Mouse (Mus musculus): ENCODE results near the gene Cdk6.
"Not testable (repeated sequence)": the region's sequence is repeated elsewhere in the genome, so short reads cannot be mapped to it uniquely, and the experiment has no call there.

Gene Cdk6

GRCm38 (mm10) chr5:3345540-3345939, 4.3 kb downstream of the Cdk6 start:
- DNase-seq (ENCODE audit: low spot score): peak; percentile 12

GRCm38 (mm10) chr5:3349393-3349792, 8.1 kb downstream of the Cdk6 start:
- not testable (repeated sequence) for DNase-seq (ENCODE audit: low spot score)

GRCm38 (mm10) chr5:3351836-3352235, 10.6 kb downstream of the Cdk6 start:
- DNase-seq (ENCODE audit: low spot score): not testable (repeated sequence)

- DNase-seq (ENCODE audit: low spot score): no peak
Measured at GRCm38 (mm10) chr5:3352314-3352713, 11.0 kb downstream of the Cdk6 start.

GRCm38 (mm10) chr5:3352827-3353226, 11.5 kb downstream of the Cdk6 start:
- DNase-seq (ENCODE audit: low spot score): no peak

GRCm38 (mm10) chr5:3354307-3354706, 13.0 kb downstream of the Cdk6 start:
- DNase-seq (ENCODE audit: low spot score): no peak

GRCm38 (mm10) chr5:3355032-3355536, 13.8 kb downstream of the Cdk6 start:
- DNase-seq (ENCODE audit: low spot score): no peak

GRCm38 (mm10) chr5:3355560-3356260, 14.4 kb downstream of the Cdk6 start:
- DNase-seq (ENCODE audit: low spot score): no peak

- DNase-seq (ENCODE audit: low spot score): no peak
Measured at GRCm38 (mm10) chr5:3356261-3356778, 15.0 kb downstream of the Cdk6 start.

GRCm38 (mm10) chr5:3357496-3357895, 16.2 kb downstream of the Cdk6 start:
- no peak for DNase-seq (ENCODE audit: low spot score)

- no peak for DNase-seq (ENCODE audit: low spot score)
Measured at GRCm38 (mm10) chr5:3358687-3359520, 17.6 kb downstream of the Cdk6 start.

- DNase-seq (ENCODE audit: low spot score): no peak
Measured at GRCm38 (mm10) chr5:3359914-3360313, 18.6 kb downstream of the Cdk6 start.

- no peak for DNase-seq (ENCODE audit: low spot score)
Measured at GRCm38 (mm10) chr5:3361252-3361651, 20.0 kb downstream of the Cdk6 start.

GRCm38 (mm10) chr5:3362111-3362510, 20.8 kb downstream of the Cdk6 start:
- DNase-seq (ENCODE audit: low spot score): no peak

- no peak for DNase-seq (ENCODE audit: low spot score)
Measured at GRCm38 (mm10) chr5:3363036-3363983, 22.0 kb downstream of the Cdk6 start.

- no peak for DNase-seq (ENCODE audit: low spot score)
Measured at GRCm38 (mm10) chr5:3367045-3367444, 25.8 kb downstream of the Cdk6 start.

- DNase-seq (ENCODE audit: low spot score): no peak
Measured at GRCm38 (mm10) chr5:3369317-3369716, 28.0 kb downstream of the Cdk6 start.

GRCm38 (mm10) chr5:3371212-3371611, 29.9 kb downstream of the Cdk6 start:
- DNase-seq (ENCODE audit: low spot score): no peak

- DNase-seq (ENCODE audit: low spot score): no peak
Measured at GRCm38 (mm10) chr5:3373170-3373569, 31.9 kb downstream of the Cdk6 start.

- no peak for DNase-seq (ENCODE audit: low spot score)
Measured at GRCm38 (mm10) chr5:3374763-3375162, 33.5 kb downstream of the Cdk6 start.

GRCm38 (mm10) chr5:3376167-3376566, 34.9 kb downstream of the Cdk6 start:
- DNase-seq (ENCODE audit: low spot score): no peak

- no peak for DNase-seq (ENCODE audit: low spot score)
Measured at GRCm38 (mm10) chr5:3379252-3379651, 38.0 kb downstream of the Cdk6 start.
